Mouse (Mus musculus): ENCODE results near the gene Gja5.

The Gja5 gene

DNA sequence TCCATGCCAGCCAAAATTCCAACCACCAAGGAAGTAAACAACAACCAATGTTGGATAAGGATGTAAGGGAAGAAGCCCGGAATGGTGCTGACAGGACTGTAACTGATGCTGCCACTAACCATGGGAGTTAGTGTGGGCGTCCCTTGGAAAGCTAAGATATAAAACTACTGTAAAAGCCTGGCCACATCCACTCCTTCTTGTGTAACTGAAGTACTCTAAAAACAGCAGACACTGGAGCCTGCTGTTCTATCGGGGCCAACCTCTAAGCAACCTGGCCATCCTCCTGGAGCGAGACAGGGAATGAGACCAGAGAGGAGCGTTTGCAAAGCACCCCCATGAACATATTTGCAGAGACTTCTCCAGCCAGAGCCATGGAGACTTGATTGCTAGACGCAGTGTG, 213.0 kb downstream of the Gja5 start:
- DNase-seq = peak; percentile 68

DNA sequence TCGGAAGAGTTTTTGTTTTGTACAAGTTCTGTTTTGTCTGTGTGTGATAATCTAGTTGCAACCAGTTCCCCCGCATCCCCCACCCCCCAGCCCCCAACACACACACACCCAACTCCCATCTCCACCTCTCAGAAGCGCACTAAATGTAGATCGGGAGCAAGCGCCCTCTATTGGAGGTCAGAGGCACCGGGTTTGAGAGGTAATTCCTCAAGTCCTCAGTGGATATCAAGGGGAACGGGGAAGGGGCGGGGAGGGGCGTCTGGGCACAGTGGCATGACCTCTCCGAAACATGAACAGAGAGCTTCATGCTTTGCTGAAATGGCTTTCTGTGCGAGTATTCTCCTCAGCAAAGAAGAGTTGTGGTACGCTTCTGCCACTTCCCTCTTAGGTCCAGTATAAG, 213.8 kb downstream of the Gja5 start:
- DNase-seq = peak; percentile 55

GRCm38 (mm10) chr3:97124193-97124592, 219.7 kb downstream of the Gja5 start:
- DNase-seq = peak; percentile 82
